Comparison of ENCODE assay signal across 19 mouse cellular contexts in the genomic region with DNA sequence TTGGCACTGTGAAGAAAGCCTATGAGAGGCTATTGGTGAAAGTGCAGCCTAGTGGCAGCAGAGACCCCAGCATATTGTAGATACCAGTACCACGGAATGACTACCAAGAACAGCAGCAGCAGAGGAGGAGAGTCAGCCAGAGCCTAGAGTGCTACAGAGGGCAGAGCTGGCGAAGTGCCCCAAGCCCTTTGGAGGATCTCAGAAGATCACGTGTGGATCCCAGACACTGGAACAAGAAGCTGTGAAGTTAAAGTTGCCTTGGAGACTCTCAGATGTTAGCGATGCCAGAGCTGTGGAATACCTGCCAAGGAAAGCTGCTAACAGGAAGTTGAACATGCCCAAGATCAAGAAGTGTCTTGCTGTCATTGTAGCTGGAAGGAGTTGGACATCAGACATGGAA. TPM values are rescaled to one million over a fixed set of nuclear protein-coding genes. Genes with fewer than 3 reads are reported as not detected.
DNase-seq lines count a peak whose midpoint lies in the region; TF ChIP-seq lines count a peak whose summit lies in the region.
"Had no signal": no experiment of that assay in that cellular context is flagged by ENCODE, and none has a peak within 500 bp of the region (broad histone marks: within the 10 kb centered on the region; RNA-seq: fewer than 3 reads in every experiment).

No protein-coding gene starts in this region.

- intact Hi-C loops in gastrocnemius, adult 2 months (cut with DNase I): loop anchor here (10.0 kb wide), 1 partner anchor 100 kb away; a partner anchor contains a TSS

- no peak overlapping the region for H3K27ac ChIP-seq in gastrocnemius, adult 2 months
- H3K27ac ChIP-seq: embryonic facial prominence, embryonic 15.5 days; forebrain, embryonic 10.5 days; heart, embryonic 10.5 days; liver, embryonic 12.5 days; midbrain, embryonic 10.5 days; neural tube, embryonic 12.5 days had no signal

- TF ChIP-seq CTCF in gastrocnemius, adult 2 months (IDR thresholded peaks at IDR 0.05): no peak

- peak; percentile 19 for DNase-seq in gastrocnemius, adult 2 months
- no peak for DNase-seq in gastrocnemius, postnatal 25 days
- peak; percentile 56 for DNase-seq in lung, postnatal 10 days
- no peak for DNase-seq in lung, postnatal 25 days (ENCODE audit: low spot score)
- peak; percentile 82 to 87 for DNase-seq in kidney, adult 8-10 months
- peak; percentile 83 to 90 for DNase-seq in kidney, postnatal 25 days
- DNase-seq in natural killer cell, adult 2 months (ENCODE audit: low spot score in 2 of 2): no peak
- DNase-seq in urinary bladder, postnatal 10 days (ENCODE audit: low spot score): no peak
- DNase-seq: adrenal gland, postnatal 25 days; cerebellum, adult 9-11 months; embryo, embryonic 11 days had no signal

- no peak overlapping the region for H3K4me3 ChIP-seq in gastrocnemius, adult 2 months
- H3K4me3 ChIP-seq: embryonic facial prominence, embryonic 15.5 days; forebrain, embryonic 10.5 days; heart, embryonic 10.5 days; liver, embryonic 12.5 days; midbrain, embryonic 10.5 days; neural tube, embryonic 12.5 days had no signal

RNA-seq across cellular contexts. Expression of a gene that starts 18.6 kb away (rescaled TPM):
- total RNA-seq in gastrocnemius, adult 2 months (2021): not detected
- not detected for total RNA-seq in gastrocnemius, postnatal 25 days (2021)
- total RNA-seq: gastrocnemius, postnatal 4 days; heart, postnatal 14 days had no signal

RNA-seq across cellular contexts. Expression of a gene that starts 18.9 kb away (rescaled TPM):
- total RNA-seq in gastrocnemius, adult 2 months (2021): not detected
- total RNA-seq in gastrocnemius, postnatal 25 days (2021): not detected
- total RNA-seq: heart, postnatal 14 days had no signal

Comparison
In these comparisons a context has a peak if more than half of its experiments do, and no peak if none do; other contexts are left out.
1. DNase-seq: peak in gastrocnemius, adult 2 months (single experiment), lung, postnatal 10 days (single experiment), kidney, adult 8-10 months (2 of 2) and kidney, postnatal 25 days (2 of 2); none in gastrocnemius, postnatal 25 days (single experiment), lung, postnatal 25 days (single experiment), natural killer cell, adult 2 months (0 of 2) and urinary bladder, postnatal 10 days (single experiment).